Mouse (Mus musculus) heart, postnatal 25 days (tissue): ENCODE measurements around the gene Rasal1. TPM values are rescaled to one million over a fixed set of nuclear protein-coding genes. Genes with fewer than 3 reads are reported as not detected.

Experiments
- DNase-seq: peaks from one replicate; pipeline ENCODE4 v3.0.0; 2022; ENCODE audit warnings: low spot score
- intact Hi-C: fragments of 180-260 bp; cut with DNase I; formaldehyde crosslinking; loops from one replicate; pipeline ENCODE4 v1.15.1; 2025
- total RNA-seq, 2 experiments: library from RNA; stranded (reverse); gene quantifications; 2 replicates each; pipeline ENCODE4 v1.2.3; 2021

Rasal1 gene
- total RNA-seq = not detected

GRCm38 (mm10) chr5:120648569-120649373 is at the start of gene Rasal1:
Rasal1 (plus strand) TSS chr5:120648812.
- intact Hi-C loops = no loop called here
- DNase-seq = no peak

GRCm38 (mm10) chr5:120599625-120600024 is 49.0 kb upstream of the Rasal1 start:
- no peak for DNase-seq
- intact Hi-C loops = loop anchor here (10.0 kb wide), 1 partner anchor 45 kb away; no protein-coding TSS in a partner anchor

GRCm38 (mm10) chr5:120600946-120601668 is 47.5 kb upstream of the Rasal1 start:
- intact Hi-C loops = loop anchor here (10.0 kb wide), 1 partner anchor 46 kb away; no protein-coding TSS in a partner anchor
- no peak for DNase-seq

- intact Hi-C loops = loop anchor here (10.0 kb wide), 1 partner anchor 47 kb away; no protein-coding TSS in a partner anchor
Measured at GRCm38 (mm10) chr5:120602210-120602609, 46.4 kb upstream of the Rasal1 start.

GRCm38 (mm10) chr5:120603515-120603914 is 45.1 kb upstream of the Rasal1 start:
- no peak for DNase-seq
- intact Hi-C loops = loop anchor here (10.0 kb wide), 1 partner anchor 49 kb away; no protein-coding TSS in a partner anchor

More at GRCm38 (mm10) chr5:120602210-120602609, 46.4 kb upstream of the Rasal1 start:
- DNase-seq = no peak

- DNase-seq = peak; percentile 44
- intact Hi-C loops = loop anchor here (1.0 to 10.0 kb wide), 3 partner anchors 50 to 100 kb away; no protein-coding TSS in a partner anchor
Measured at GRCm38 (mm10) chr5:120604839-120605238, 43.8 kb upstream of the Rasal1 start.

GRCm38 (mm10) chr5:120605241-120605661 is 43.4 kb upstream of the Rasal1 start:
- no peak for DNase-seq
- intact Hi-C loops = loop anchor here (1.0 to 10.0 kb wide), 3 partner anchors 50 to 100 kb away; no protein-coding TSS in a partner anchor

- intact Hi-C loops = loop anchor here (1.0 to 10.0 kb wide), 3 partner anchors 51 to 100 kb away; no protein-coding TSS in a partner anchor
- peak; percentile 68 for DNase-seq
Measured at GRCm38 (mm10) chr5:120605688-120606087, 42.9 kb upstream of the Rasal1 start.

GRCm38 (mm10) chr5:120606590-120607200 is 41.9 kb upstream of the Rasal1 start:
- DNase-seq = no peak
- intact Hi-C loops = loop anchor here (5.0 to 10.0 kb wide), 2 partner anchors 52 to 84 kb away; no protein-coding TSS in a partner anchor

- intact Hi-C loops = loop anchor here (5.0 to 10.0 kb wide), 2 partner anchors 53 to 85 kb away; no protein-coding TSS in a partner anchor
Measured at GRCm38 (mm10) chr5:120607335-120607734, 41.3 kb upstream of the Rasal1 start.

GRCm38 (mm10) chr5:120609246-120609775 is 39.3 kb upstream of the Rasal1 start:
- intact Hi-C loops = loop anchor here (5.0 to 10.0 kb wide), 2 partner anchors 55 to 87 kb away; no protein-coding TSS in a partner anchor
- DNase-seq = no peak

More at GRCm38 (mm10) chr5:120607335-120607734, 41.3 kb upstream of the Rasal1 start:
- DNase-seq = no peak

GRCm38 (mm10) chr5:120610906-120611305 is 37.7 kb upstream of the Rasal1 start:
- intact Hi-C loops = no loop called here
- no peak for DNase-seq

GRCm38 (mm10) chr5:120611416-120611815 is 37.2 kb upstream of the Rasal1 start:
- intact Hi-C loops = no loop called here
- DNase-seq = no peak

GRCm38 (mm10) chr5:120612442-120612821 is 36.2 kb upstream of the Rasal1 start, which contains the start of the genes Rita1 and Ddx54:
Rita1 (minus strand) TSS chr5:120612589.
Ddx54 (plus strand) TSS chr5:120612739.
- intact Hi-C loops = no loop called here
- peak; percentile 92 for DNase-seq

- DNase-seq = peak; percentile 100
- intact Hi-C loops = no loop called here
Measured at GRCm38 (mm10) chr5:120612822-120613604, 35.6 kb upstream of the Rasal1 start.

- intact Hi-C loops = no loop called here
- DNase-seq = no peak
Measured at GRCm38 (mm10) chr5:120615903-120616302, 32.7 kb upstream of the Rasal1 start.

- DNase-seq = no peak
- intact Hi-C loops = loop anchor here (1.0 kb wide), 1 partner anchor 128 kb away; no protein-coding TSS in a partner anchor
Measured at GRCm38 (mm10) chr5:120618778-120619177, 29.8 kb upstream of the Rasal1 start.

- intact Hi-C loops = loop anchor here (1.0 kb wide), 1 partner anchor 127 kb away; no protein-coding TSS in a partner anchor
- DNase-seq = no peak
Measured at GRCm38 (mm10) chr5:120619201-120619600, 29.4 kb upstream of the Rasal1 start.
